In the genomic region with DNA sequence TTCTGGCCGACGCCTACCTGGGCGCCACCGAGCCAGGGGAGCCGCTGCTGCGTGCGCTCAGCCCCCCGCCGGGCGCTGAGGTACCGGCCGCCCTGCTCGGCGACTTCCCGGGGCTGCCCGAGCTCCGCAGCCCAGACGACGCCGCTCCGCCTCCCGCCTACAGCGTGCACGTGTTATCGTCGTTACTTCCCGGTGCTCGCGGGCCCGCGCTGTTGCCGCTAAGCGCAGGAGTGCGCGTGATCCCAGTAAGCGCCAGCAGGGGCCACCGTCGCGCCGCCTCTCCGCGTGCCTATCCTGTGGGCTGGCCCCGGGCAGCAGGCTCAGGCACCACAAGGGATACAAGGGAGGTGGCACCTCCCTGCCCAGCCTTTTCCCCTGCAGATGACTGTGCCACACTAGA, we compare ENCODE assay signal across 8 mouse cellular contexts. TPM values are rescaled to one million over a fixed set of nuclear protein-coding genes. Genes with fewer than 3 reads are reported as not detected.
DNase-seq lines count a peak whose midpoint lies in the region; ATAC-seq lines count a peak whose summit lies in the region.

No protein-coding gene starts in this region.

- H3K27me3 ChIP-seq in forebrain, embryonic 11.5 days (ENCODE audit: control insufficient read depth, insufficient read depth, low read length), result peaks cover 2% of the 10 kb centered on the region
- H3K27me3 ChIP-seq in heart, embryonic 16.5 days (ENCODE audit: control insufficient read depth, insufficient read depth, low read length), result no peaks in the 10 kb centered on the region
- H3K27me3 ChIP-seq in liver, embryonic 15.5 days, result no peaks in the 10 kb centered on the region
- H3K27me3 ChIP-seq in neural tube, embryonic 13.5 days, result no peaks in the 10 kb centered on the region; the same call in 1 of the 2 replicates

- ATAC-seq in CD4-positive, CD25-positive, alpha-beta regulatory T cell, adult 4 months, result peak; percentile 96
- peak; percentile 93 for ATAC-seq in forebrain, embryonic 11.5 days (replicated peaks; ENCODE audit: low FRiP score)
- peak; percentile 92 for ATAC-seq in heart, embryonic 16.5 days (replicated peaks; ENCODE audit: extremely low read depth, insufficient read depth, low FRiP score)
- ATAC-seq in liver, embryonic 15.5 days (ENCODE audit: insufficient read depth), result peak; percentile 88
- ATAC-seq in neural tube, embryonic 13.5 days (ENCODE audit: low read depth), result peak; percentile 95

- H3K9me3 ChIP-seq in forebrain, embryonic 11.5 days (ENCODE audit: control insufficient read depth, low read length), result no peaks in the 10 kb centered on the region; the same call in 1 of the 2 replicates
- H3K9me3 ChIP-seq in heart, embryonic 16.5 days (replicated peaks; ENCODE audit: control insufficient read depth, low read length), result peaks cover 4% of the 10 kb centered on the region
- H3K9me3 ChIP-seq in liver, embryonic 15.5 days (replicated peaks), result no peaks in the 10 kb centered on the region
- peaks cover 4% of the 10 kb centered on the region; the same call in 1 of the 2 replicates for H3K9me3 ChIP-seq in neural tube, embryonic 13.5 days

- peaks cover 2% of the 10 kb centered on the region; the same call in 1 of the 2 replicates for H3K4me1 ChIP-seq in forebrain, embryonic 11.5 days (replicated peaks; ENCODE audit: control insufficient read depth, insufficient read depth, low read length)
- peaks cover 10% of the 10 kb centered on the region for H3K4me1 ChIP-seq in heart, embryonic 16.5 days (ENCODE audit: control insufficient read depth, insufficient read depth, low read length)
- peaks cover 32% of the 10 kb centered on the region for H3K4me1 ChIP-seq in liver, embryonic 15.5 days (replicated peaks)
- peaks cover 3% of the 10 kb centered on the region; the same call in 1 of the 2 replicates for H3K4me1 ChIP-seq in neural tube, embryonic 13.5 days (replicated peaks)

- H3K36me3 ChIP-seq in forebrain, embryonic 11.5 days (ENCODE audit: control insufficient read depth, insufficient read depth, low read length), result no peaks in the 10 kb centered on the region
- H3K36me3 ChIP-seq in heart, embryonic 16.5 days (ENCODE audit: control insufficient read depth, insufficient read depth), result peaks cover 18% of the 10 kb centered on the region
- H3K36me3 ChIP-seq in liver, embryonic 15.5 days (replicated peaks), result no peaks in the 10 kb centered on the region; the same call in none of the 2 replicates
- H3K36me3 ChIP-seq in neural tube, embryonic 13.5 days, result 0 out of 2 replicates have a peak, but pooled peaks cover 2% of the 10 kb centered on the region

- H3K4me2 ChIP-seq in forebrain, embryonic 11.5 days (ENCODE audit: low read depth, low read length, severe bottlenecking), result peak overlapping the region; percentile 78
- H3K4me2 ChIP-seq in heart, embryonic 16.5 days (ENCODE audit: low read depth, low read length), result peak overlapping the region; percentile 97
- peak overlapping the region; percentile 93 for H3K4me2 ChIP-seq in liver, embryonic 15.5 days
- H3K4me2 ChIP-seq in neural tube, embryonic 13.5 days, result peak overlapping the region; percentile 77

- peak; percentile 75 for DNase-seq in c-Kit-positive CD71-positive TER-119-negative erythroid progenitor cells, embryonic 14.5 days (ENCODE audit: low read depth)
- DNase-seq in forebrain, embryonic 11.5 days (ENCODE audit: low spot score), result peak; percentile 92
- peak; percentile 88 to 95 for DNase-seq in kidney, postnatal 36 days
- peak; percentile 45 for DNase-seq in telencephalon, adult 2 months (ENCODE audit: low read depth, low spot score)

- peak overlapping the region; percentile 29 for H3K4me3 ChIP-seq in forebrain, embryonic 11.5 days (ENCODE audit: low read depth, low read length)
- peak overlapping the region; percentile 54 for H3K4me3 ChIP-seq in heart, embryonic 16.5 days (ENCODE audit: low read length)
- peak overlapping the region; percentile 57 for H3K4me3 ChIP-seq in liver, embryonic 15.5 days (replicated peaks)
- H3K4me3 ChIP-seq in neural tube, embryonic 13.5 days, result peak overlapping the region; percentile 46

- peak overlapping the region; percentile 44 for H3K9ac ChIP-seq in forebrain, embryonic 11.5 days (ENCODE audit: low read length)
- peak overlapping the region; percentile 60 for H3K9ac ChIP-seq in heart, embryonic 16.5 days (ENCODE audit: low read length)
- H3K9ac ChIP-seq in liver, embryonic 15.5 days, result peak overlapping the region; percentile 51
- peak overlapping the region; percentile 68 for H3K9ac ChIP-seq in neural tube, embryonic 13.5 days

- WGBS in forebrain, embryonic 11.5 days, result under 1% methylated on average over 43 of the region's 43 CpGs
- 1% methylated on average over 31 of the region's 43 CpGs for WGBS in heart, embryonic 16.5 days
- under 1% methylated on average over 43 of the region's 43 CpGs for WGBS in liver, embryonic 15.5 days (ENCODE audit: insufficient replicate concordance)
- 1% methylated on average over 41 of the region's 43 CpGs for WGBS in neural tube, embryonic 13.5 days

- H3K27ac ChIP-seq in forebrain, embryonic 11.5 days (ENCODE audit: low read depth, low read length), result no peak overlapping the region
- 0 out of 2 replicates have a peak overlapping the region, but pooled peaks have one; percentile 4 for H3K27ac ChIP-seq in heart, embryonic 16.5 days (ENCODE audit: low read length)
- peak overlapping the region; percentile 65 for H3K27ac ChIP-seq in liver, embryonic 15.5 days (replicated peaks)
- H3K27ac ChIP-seq in neural tube, embryonic 13.5 days (replicated peaks), result no peak overlapping the region

RNA-seq across cellular contexts. Expression of gene Tesmin, which starts 0.4 kb away (rescaled TPM):
- not detected for polyA plus RNA-seq in CD4-positive, CD25-positive, alpha-beta regulatory T cell, adult 4 months (2017; shearing (Covaris generic))
- polyA plus RNA-seq in forebrain, embryonic 11.5 days (2014; fragmentation: Nextera tagmentation; extraction: Ambion mirVana), result 0.27 and 0.29 TPM in 2 replicates
- polyA plus RNA-seq in heart, embryonic 16.5 days (2015; fragmentation: Nextera tagmentation; extraction: Ambion mirVana), result 1.0 and 1.5 TPM in 2 replicates
- 0.26 and 0.39 TPM in 2 replicates for polyA plus RNA-seq in liver, embryonic 15.5 days (2015; fragmentation: Nextera tagmentation; extraction: Ambion mirVana)
- polyA plus RNA-seq in neural tube, embryonic 13.5 days (2015; fragmentation: Nextera tagmentation; extraction: Ambion mirVana), result 0.22 TPM in 1 of 2 replicates, not detected in the other

RNA-seq across cellular contexts. Expression of gene Gal, which starts 25.3 kb away (rescaled TPM):
- polyA plus RNA-seq in CD4-positive, CD25-positive, alpha-beta regulatory T cell, adult 4 months (2017; shearing (Covaris generic)), result 1 to 10 TPM in 1 of 2 experiments, not detected in 1; 9.1 TPM
- 1.1 TPM in 2 replicates for polyA plus RNA-seq in forebrain, embryonic 11.5 days (2014; fragmentation: Nextera tagmentation; extraction: Ambion mirVana)
- polyA plus RNA-seq in heart, embryonic 16.5 days (2015; fragmentation: Nextera tagmentation; extraction: Ambion mirVana), result 5.9 and 8.9 TPM in 2 replicates
- 0.12 and 0.15 TPM in 2 replicates for polyA plus RNA-seq in liver, embryonic 15.5 days (2015; fragmentation: Nextera tagmentation; extraction: Ambion mirVana)
- 115 and 210 TPM in 2 replicates for polyA plus RNA-seq in neural tube, embryonic 13.5 days (2015; fragmentation: Nextera tagmentation; extraction: Ambion mirVana)

Comparison
In these comparisons a context has a peak if more than half of its experiments do, and no peak if none do; other contexts are left out.
1. H3K27ac ChIP-seq: peak in heart, embryonic 16.5 days (single experiment) and liver, embryonic 15.5 days (single experiment); none in forebrain, embryonic 11.5 days (single experiment) and neural tube, embryonic 13.5 days (single experiment).
2. RNA of gene Gal, which starts 25.3 kb away (polyA plus RNA-seq): 115 to 210 TPM in neural tube, embryonic 13.5 days; 9.1 TPM in CD4-positive, CD25-positive, alpha-beta regulatory T cell, adult 4 months, 5.9 to 8.9 TPM in heart, embryonic 16.5 days, 1.1 TPM in forebrain, embryonic 11.5 days and 0.12 to 0.15 TPM in liver, embryonic 15.5 days; every median in the first group is over 10 times any median in the second.
3. Peak in every context shown above with its lines, with median percentiles within 50 percentile points of each other: ATAC-seq, DNase-seq, H3K4me2 ChIP-seq, H3K4me3 ChIP-seq and H3K9ac ChIP-seq.